Mouse (Mus musculus) MEL (cell line): Measurements from ENCODE around the gene Ssh1. TPM values are rescaled to one million over a fixed set of nuclear protein-coding genes. Genes with fewer than 3 reads are reported as not detected.

Experiments
- DNase-seq: peaks from one replicate; pipeline ENCODE4 v3.0.0; 2011; ENCODE audit warnings: low read depth, low spot score
- H3K27ac ChIP-seq: 2 replicates; pipeline ENCODE4 v1.5.1; 2012; ENCODE audit warnings: low read depth, mild to moderate bottlenecking, control low read depth, low read length, moderate library complexity; ENCODE audit not compliant: control insufficient read depth
- H3K27me3 ChIP-seq, 2 experiments: fragments of 150-350 bp in 1 of 2; sonication (generic) in 1 of 2; 2 replicates each; pipeline ENCODE4 v1.6.1; 2012; ENCODE audit warnings: low read length in 2 of 2, mild to moderate bottlenecking in 2 of 2, improper control_type of control experiment in 1 of 2, moderate library complexity in 1 of 2; ENCODE audit not compliant: insufficient read depth in 2 of 2, control insufficient read depth in 1 of 2
- H3K36me3 ChIP-seq, 2 experiments: 2 replicates each; pipeline ENCODE4 v1.6.1; 2012 to 2014; ENCODE audit warnings: low read length in 2 of 2, improper control_type of control experiment in 1 of 2, inconsistent platforms in 1 of 2, mild to moderate bottlenecking in 1 of 2; ENCODE audit not compliant: insufficient read depth in 2 of 2, control insufficient read depth in 1 of 2
- H3K4me1 ChIP-seq, 2 experiments: fragments of 150-350 bp in 1 of 2; sonication (generic) in 1 of 2; 2 replicates each; pipeline ENCODE4 v1.6.1; 2012; ENCODE audit warnings: low read length in 2 of 2, improper control_type of control experiment in 1 of 2, mild to moderate bottlenecking in 1 of 2; ENCODE audit not compliant: insufficient read depth in 2 of 2, control insufficient read depth in 1 of 2
- H3K4me3 ChIP-seq, 2 experiments: fragments of 150-350 bp in 1 of 2; sonication (generic) in 1 of 2; 2 replicates each; pipeline ENCODE4 v1.5.1; 2012; ENCODE audit warnings: low read depth in 2 of 2, low read length in 2 of 2, mild to moderate bottlenecking in 2 of 2, moderate library complexity in 2 of 2, control low read depth in 1 of 2, improper control_type of control experiment in 1 of 2; ENCODE audit not compliant: control insufficient read depth in 1 of 2, insufficient read depth in 1 of 2
- H3K79me2 ChIP-seq: 2 replicates; pipeline ENCODE4 v1.6.1; 2012; ENCODE audit warnings: mild to moderate bottlenecking, low read length, moderate library complexity; ENCODE audit not compliant: control insufficient read depth, poor library complexity, insufficient read depth
- H3K9ac ChIP-seq: 2 replicates; pipeline ENCODE4 v1.6.1; 2012; ENCODE audit warnings: low read depth, mild to moderate bottlenecking, control low read depth, low read length, moderate library complexity; ENCODE audit not compliant: control insufficient read depth, poor library complexity, severe bottlenecking
- H3K9me3 ChIP-seq: fragments of 150-350 bp; sonication (generic); replicated peaks from 2 replicates; pipeline ENCODE4 v1.6.1; 2012; ENCODE audit warnings: mild to moderate bottlenecking, low read length, improper control_type of control experiment, moderate library complexity; ENCODE audit not compliant: insufficient read depth
- CHD1 ChIP-seq: IDR thresholded peaks from 2 replicates; pipeline ENCODE4 v1.6.1; 2012; ENCODE audit warnings: low read depth, mild to moderate bottlenecking, inconsistent platforms, low read length, improper control_type of control experiment
- CHD2 ChIP-seq: IDR thresholded peaks from 2 replicates; pipeline ENCODE4 v1.6.1; 2011; ENCODE audit warnings: low read length, improper control_type of control experiment
- CTCF ChIP-seq, 3 experiments: IDR thresholded peaks in 2 of 3; conservative IDR thresholded peaks in 1 of 3; 2 replicates each; pipeline ENCODE4 v1.5.1; 2011 to 2012; ENCODE audit warnings: low read length in 3 of 3, low read depth in 2 of 3, mild to moderate bottlenecking in 2 of 3, improper control_type of control experiment in 1 of 3, inconsistent platforms in 1 of 3, mixed read lengths in 1 of 3, moderate library complexity in 1 of 3; ENCODE audit not compliant: control insufficient read depth in 1 of 3, insufficient read depth in 1 of 3, poor library complexity in 1 of 3, severe bottlenecking in 1 of 3
- E2F4 ChIP-seq: IDR thresholded peaks from 2 replicates; pipeline ENCODE4 v1.6.1; 2011; ENCODE audit warnings: low read depth, low read length, improper control_type of control experiment, borderline replicate concordance
- ELF1 ChIP-seq: IDR thresholded peaks from 2 replicates; pipeline ENCODE4 v1.6.1; 2014; ENCODE audit warnings: low read depth, mild to moderate bottlenecking, inconsistent platforms, low read length, improper control_type of control experiment, moderate library complexity
- EP300 ChIP-seq, 2 experiments: IDR thresholded peaks; 2 replicates each; pipeline ENCODE4 v1.6.1; 2011; ENCODE audit warnings: improper control_type of control experiment in 2 of 2, low read length in 2 of 2, low read depth in 1 of 2, mild to moderate bottlenecking in 1 of 2
- ETS1 ChIP-seq: IDR thresholded peaks from 2 replicates; pipeline ENCODE4 v1.6.1; 2012; ENCODE audit warnings: low read depth, mild to moderate bottlenecking, inconsistent platforms, low read length, improper control_type of control experiment, moderate library complexity
- GABPA ChIP-seq: IDR thresholded peaks from 2 replicates; pipeline ENCODE4 v1.6.1; 2012; ENCODE audit warnings: low read depth, mild to moderate bottlenecking, inconsistent platforms, low read length, improper control_type of control experiment, moderate library complexity
- GATA1 ChIP-seq: IDR thresholded peaks from 2 replicates; pipeline ENCODE4 v1.6.1; 2011; ENCODE audit warnings: low read depth, low read length, improper control_type of control experiment
- KAT2A ChIP-seq: conservative IDR thresholded peaks from 2 replicates; pipeline ENCODE4 v1.6.1; 2012; ENCODE audit warnings: low read depth, low read length, improper control_type of control experiment, inconsistent platforms
- MAFK ChIP-seq: IDR thresholded peaks from 2 replicates; pipeline ENCODE4 v1.6.1; 2011; ENCODE audit warnings: low read depth, mild to moderate bottlenecking, low read length, improper control_type of control experiment, borderline replicate concordance
- MAX ChIP-seq: IDR thresholded peaks from 2 replicates; pipeline ENCODE4 v1.6.1; 2011; ENCODE audit warnings: low read length, improper control_type of control experiment
- MAZ ChIP-seq: IDR thresholded peaks from 2 replicates; pipeline ENCODE4 v1.6.1; 2012; ENCODE audit warnings: low read depth, mild to moderate bottlenecking, inconsistent platforms, low read length, improper control_type of control experiment
- MEF2A ChIP-seq: IDR thresholded peaks from 2 replicates; pipeline ENCODE4 v1.6.1; 2014; ENCODE audit warnings: low read depth, mild to moderate bottlenecking, inconsistent platforms, low read length, improper control_type of control experiment; ENCODE audit not compliant: poor library complexity, insufficient replicate concordance, severe bottlenecking; ENCODE audit errors: extremely low read depth
- MXI1 ChIP-seq: IDR thresholded peaks from 2 replicates; pipeline ENCODE4 v1.6.1; 2011; ENCODE audit warnings: mild to moderate bottlenecking, low read depth, low read length, improper control_type of control experiment
- MYC ChIP-seq: IDR thresholded peaks from 2 replicates; pipeline ENCODE4 v1.6.1; 2011; ENCODE audit warnings: low read depth, mild to moderate bottlenecking, low read length, improper control_type of control experiment, moderate library complexity
- NELFE ChIP-seq: IDR thresholded peaks from 2 replicates; pipeline ENCODE4 v1.6.1; 2011; ENCODE audit warnings: low read depth, low read length, improper control_type of control experiment
- NRF1 ChIP-seq: IDR thresholded peaks from 2 replicates; pipeline ENCODE4 v1.6.1; 2014; ENCODE audit warnings: low read depth, mild to moderate bottlenecking, inconsistent platforms, low read length, improper control_type of control experiment, moderate library complexity; ENCODE audit not compliant: poor library complexity, insufficient read depth, severe bottlenecking
- POLR2A ChIP-seq, 2 experiments: IDR thresholded peaks; 2 replicates each; pipeline ENCODE4 v1.6.1; 2011 to 2012; ENCODE audit warnings: low read length in 2 of 2, mild to moderate bottlenecking in 2 of 2, control low read depth in 1 of 2, improper control_type of control experiment in 1 of 2, low read depth in 1 of 2, moderate library complexity in 1 of 2; ENCODE audit not compliant: control insufficient read depth in 1 of 2, insufficient read depth in 1 of 2, poor library complexity in 1 of 2
- POLR2AphosphoS2 ChIP-seq: IDR thresholded peaks from 2 replicates; pipeline ENCODE4 v1.6.1; 2011; ENCODE audit warnings: low read length, improper control_type of control experiment
- POLR2AphosphoS5 ChIP-seq: IDR thresholded peaks from 2 replicates; pipeline ENCODE4 v1.6.1; 2012; ENCODE audit warnings: low read depth, borderline replicate concordance, mild to moderate bottlenecking, inconsistent platforms, low read length, moderate library complexity, mixed read lengths
- RAD21 ChIP-seq: IDR thresholded peaks from 2 replicates; pipeline ENCODE4 v1.6.1; 2011; ENCODE audit warnings: mild to moderate bottlenecking, low read depth, low read length, improper control_type of control experiment
- RCOR1 ChIP-seq: IDR thresholded peaks from 2 replicates; pipeline ENCODE4 v1.6.1; 2012; ENCODE audit warnings: low read depth, mild to moderate bottlenecking, inconsistent platforms, low read length, improper control_type of control experiment
- SIN3A ChIP-seq: IDR thresholded peaks from 2 replicates; pipeline ENCODE4 v1.6.1; 2012; ENCODE audit warnings: low read length, improper control_type of control experiment, inconsistent platforms
- SMC3 ChIP-seq: IDR thresholded peaks from 2 replicates; pipeline ENCODE4 v1.6.1; 2011; ENCODE audit warnings: low read depth, low read length, improper control_type of control experiment
- TAL1 ChIP-seq: IDR thresholded peaks from 2 replicates; pipeline ENCODE4 v1.6.1; 2012; ENCODE audit warnings: mild to moderate bottlenecking, inconsistent platforms, low read length, moderate library complexity, mixed read lengths
- TBP ChIP-seq: IDR thresholded peaks from 2 replicates; pipeline ENCODE4 v1.8.0; 2011; ENCODE audit warnings: low read depth, low read length, improper control_type of control experiment
- TCF12 ChIP-seq: IDR thresholded peaks from 2 replicates; pipeline ENCODE4 v1.6.1; 2014; ENCODE audit warnings: low read depth, mild to moderate bottlenecking, inconsistent platforms, low read length, improper control_type of control experiment, moderate library complexity
- UBTF ChIP-seq: IDR thresholded peaks from 2 replicates; pipeline ENCODE4 v1.6.1; 2012; ENCODE audit warnings: low read depth, mild to moderate bottlenecking, inconsistent platforms, low read length, improper control_type of control experiment, moderate library complexity, borderline replicate concordance; ENCODE audit not compliant: insufficient read depth
- ZC3H11A ChIP-seq: IDR thresholded peaks from 2 replicates; pipeline ENCODE4 v1.6.1; 2012; ENCODE audit warnings: low read depth, mild to moderate bottlenecking, inconsistent platforms, low read length, improper control_type of control experiment
- ZMIZ1 ChIP-seq: IDR thresholded peaks from 2 replicates; pipeline ENCODE4 v1.6.1; 2012; ENCODE audit warnings: low read depth, mild to moderate bottlenecking, inconsistent platforms, low read length, improper control_type of control experiment, moderate library complexity
- ZNF384 ChIP-seq: IDR thresholded peaks from 2 replicates; pipeline ENCODE4 v1.6.1; 2012; ENCODE audit warnings: low read depth, mild to moderate bottlenecking, inconsistent platforms, low read length, improper control_type of control experiment
- polyA plus RNA-seq, 2 experiments: library from polyadenylated mRNA; stranded (reverse) in 1 of 2; unstranded in 1 of 2; fragments of >175 nt in 1 of 2; fragments of >200 nt in 1 of 2; gene quantifications; 2 replicates each; pipeline versions ENCODE4 v1.2.1 to v1.2.4; 2012; ENCODE audit warnings: low replicate concordance in 2 of 2, low read depth in 1 of 2; ENCODE audit not compliant: insufficient read length in 2 of 2, insufficient read depth in 1 of 2, missing spikeins in 1 of 2
- total RNA-seq: library from RNA; depleted of rRNA; stranded (reverse); fragments of 300-350 nt; gene quantifications from 2 replicates; pipeline ENCODE4 v1.2.3, GENCODE M21; 2012

The Ssh1 gene
- total and polyA plus RNA-seq, 3 experiments, result 2.3 to 6.8 TPM; not detected in 1

GRCm38 (mm10) chr5:113899543-113899942 lies 94.2 kb downstream of the Ssh1 start:
- H3K4me3 ChIP-seq, result peak overlapping the region; percentile 20 to 47
- H3K9me3 ChIP-seq, result no peaks in the 10 kb centered on the region
- peaks cover 21 to 40% of the 10 kb centered on the region in 2 experiments for H3K4me1 ChIP-seq

GRCm38 (mm10) chr5:113892005-113892404 lies 101.7 kb downstream of the Ssh1 start:
- Histone ChIP-seq H3K79me2 (peaks cover 68% of the 10 kb centered on the region), H3K9me3 (no peaks in the 10 kb centered on the region), H3K27ac (no peak overlapping the region), H3K4me3 (no peak overlapping the region), H3K9ac (no peak overlapping the region), H3K27me3 (no peaks in the 10 kb centered on the region), H3K4me1 (no peaks in the 10 kb centered on the region), H3K36me3 (no peaks in the 10 kb centered on the region; a peak in 1 of 4 replicates)
- TF ChIP-seq POLR2AphosphoS5 (no peak), MEF2A (no peak), MAZ (no peak), TAL1 (no peak), RCOR1 (no peak), TBP (no peak), CHD2 (no peak), EP300 (IDR thresholded peaks at IDR 0.05; ENCODE audit: low read depth in 1 of 2, low read length in 2 of 2) (no peak), ELF1 (no peak), NRF1 (no peak), POLR2A (IDR thresholded peaks at IDR 0.05; ENCODE audit: control insufficient read depth in 1 of 2, insufficient read depth in 1 of 2, low read depth in 1 of 2, low read length in 2 of 2, poor library complexity in 1 of 2) (no peak), CTCF (IDR thresholded peaks at IDR 0.05 in 2 of 3, conservative IDR thresholded peaks at IDR 0.05 in 1 of 3; ENCODE audit: control insufficient read depth in 1 of 3, insufficient read depth in 1 of 3, low read depth in 2 of 3, low read length in 3 of 3, poor library complexity in 1 of 3, severe bottlenecking in 1 of 3) (no peak), UBTF (no peak), GABPA (no peak), MXI1 (no peak), E2F4 (no peak), ETS1 (no peak)
- no peak for DNase-seq

More at GRCm38 (mm10) chr5:113899543-113899942, 94.2 kb downstream of the Ssh1 start:
- Histone ChIP-seq H3K27me3 (no peaks in the 10 kb centered on the region), H3K27ac (peak overlapping the region; percentile 47), H3K36me3 (peaks cover 0 to 43% of the 10 kb centered on the region in 2 experiments; a peak in 3 of 4 replicates), H3K9ac (peak overlapping the region; percentile 19), H3K79me2 (peaks cover 71% of the 10 kb centered on the region)
- peak; percentile 85 for DNase-seq
- TF ChIP-seq CHD1, result no peak
- TF ChIP-seq CHD2, result no peak
- no peak for TF ChIP-seq ELF1
- TF ChIP-seq GABPA, result no peak
- TF ChIP-seq TCF12, result 0 out of 2 replicates have a peak, but pooled peaks have one; percentile 36
- TF ChIP-seq TBP, result 0 out of 2 replicates have a peak, but pooled peaks have one; percentile 32
- TF ChIP-seq ZC3H11A, result no peak
- peak; percentile 47; the same call in 1 of the 2 replicates for TF ChIP-seq GATA1
- TF ChIP-seq EP300 (IDR thresholded peaks at IDR 0.05; ENCODE audit: low read depth in 1 of 2, low read length in 2 of 2), result peak; percentile 15 to 38; a peak in 2 of 4 replicates
- TF ChIP-seq MXI1, result peak; percentile 88
- peak; percentile 75 for TF ChIP-seq RCOR1
- TF ChIP-seq KAT2A, result no peak
- TF ChIP-seq POLR2AphosphoS2, result no peak
- TF ChIP-seq SMC3, result no peak
- no peak for TF ChIP-seq NELFE
- TF ChIP-seq NRF1, result no peak
- no peak for TF ChIP-seq RAD21
- no peak for TF ChIP-seq POLR2A (IDR thresholded peaks at IDR 0.05; ENCODE audit: control insufficient read depth in 1 of 2, insufficient read depth in 1 of 2, low read depth in 1 of 2, low read length in 2 of 2, poor library complexity in 1 of 2)
- TF ChIP-seq ZMIZ1, result no peak
- no peak for TF ChIP-seq MEF2A
- TF ChIP-seq E2F4, result no peak
- TF ChIP-seq SIN3A, result peak; percentile 78; the same call in 1 of the 2 replicates
- TF ChIP-seq MAX, result no peak; the same call in 1 of the 2 replicates
- no peak for TF ChIP-seq CTCF (IDR thresholded peaks at IDR 0.05 in 2 of 3, conservative IDR thresholded peaks at IDR 0.05 in 1 of 3; ENCODE audit: control insufficient read depth in 1 of 3, insufficient read depth in 1 of 3, low read depth in 2 of 3, low read length in 3 of 3, poor library complexity in 1 of 3, severe bottlenecking in 1 of 3)
- 0 out of 2 replicates have a peak, but pooled peaks have one; percentile 9 for TF ChIP-seq MYC
- no peak for TF ChIP-seq TAL1
- TF ChIP-seq ETS1, result peak; percentile 72
- TF ChIP-seq ZNF384, result no peak
- no peak for TF ChIP-seq MAFK
